Comparison of ENCODE assay signal across 1 mouse cellular context in the genomic region with DNA sequence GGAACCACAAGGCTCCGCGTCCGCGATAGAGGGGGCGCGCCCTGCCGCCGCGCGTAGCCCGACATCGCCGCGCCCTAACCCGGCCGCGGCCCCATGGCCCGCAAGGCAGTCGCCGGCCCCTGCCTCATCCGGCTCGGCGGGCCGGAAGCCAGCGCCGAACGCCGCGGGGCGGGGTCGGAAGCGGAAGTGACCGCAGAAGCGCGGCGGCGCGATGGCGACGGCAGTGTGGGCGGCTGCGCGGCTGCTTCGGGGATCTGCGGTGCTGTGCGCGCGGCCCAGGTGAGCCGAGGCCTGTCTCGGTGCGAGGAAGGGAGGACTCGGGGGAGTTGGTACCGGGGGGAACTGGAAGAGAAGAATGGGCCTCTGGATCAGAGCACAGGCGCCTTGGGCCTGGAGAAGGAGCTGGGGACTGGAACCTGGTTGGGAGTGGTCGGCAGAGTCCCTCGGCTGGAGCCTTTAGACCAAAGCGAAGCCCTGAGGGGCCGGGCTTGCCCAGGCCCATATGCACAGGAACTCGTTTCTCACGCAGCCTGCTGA.
TF ChIP-seq lines count a peak whose summit lies in the region.

TSS of gene Entr1 (minus strand) at position 163 of the 537 bp plus-strand sequence.
TSS of gene Pmpca (plus strand) at position 186 of the 537 bp plus-strand sequence.

TF ChIP-seq in MEL, 35 proteins besides CTCF, POLR2A, EP300 and RAD21 (continued from another document):
- TF ChIP-seq TBP (IDR thresholded peaks at IDR 0.05; ENCODE audit: low read depth, low read length) (0 out of 2 replicates have a peak, but pooled peaks have one; percentile 13), GABPA (IDR thresholded peaks at IDR 0.05; ENCODE audit: low read depth, low read length) (no peak), MEF2A (IDR thresholded peaks at IDR 0.05; ENCODE audit: extremely low read depth, insufficient replicate concordance, low read depth, low read length, poor library complexity, severe bottlenecking) (0 out of 2 replicates have a peak, but pooled peaks have one; percentile 17), ETS1 (IDR thresholded peaks at IDR 0.05; ENCODE audit: low read depth, low read length) (0 out of 2 replicates have a peak, but pooled peaks have one; percentile 17), NRF1 (IDR thresholded peaks at IDR 0.05; ENCODE audit: insufficient read depth, low read depth, low read length, poor library complexity, severe bottlenecking) (peak; percentile 72), MAX (IDR thresholded peaks at IDR 0.05; ENCODE audit: low read length) (no peak; the same call in 1 of the 2 replicates)
